Mouse (Mus musculus) spleen, adult 2 months (tissue): ENCODE data around the gene Akap13.

Source experiments
- CTCF ChIP-seq: fragments of 200-500 bp; IDR thresholded peaks from 2 replicates; pipeline ENCODE4 v1.5.1; 2011; ENCODE audit warnings: mild to moderate bottlenecking, inconsistent platforms; ENCODE audit not compliant: insufficient read depth, insufficient read length, insufficient replicate concordance; ENCODE audit errors: extremely low read depth
- POLR2A ChIP-seq: fragments of 200-500 bp; IDR thresholded peaks from 2 replicates; pipeline ENCODE4 v1.6.1; 2011; ENCODE audit warnings: low read depth, low read length, inconsistent platforms

DNA sequence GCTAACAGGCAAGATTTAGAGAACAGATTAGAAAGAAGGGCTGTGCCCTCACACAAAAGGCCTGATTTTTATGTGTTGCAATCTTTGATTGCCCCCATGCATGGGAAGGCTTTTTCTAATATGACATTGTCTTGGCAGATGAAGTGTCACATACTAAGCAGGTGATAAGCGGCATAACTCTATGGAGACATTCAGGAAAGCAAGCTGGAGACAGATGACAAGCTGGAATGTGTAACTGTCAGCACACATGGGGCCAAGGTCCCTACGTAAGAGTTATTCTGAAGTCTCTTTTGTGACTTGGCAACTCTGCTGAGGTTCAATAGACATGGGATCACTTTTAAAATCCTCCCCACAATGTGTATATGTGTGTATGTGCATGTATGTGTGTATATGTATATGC is 24.8 kb upstream of the Akap13 start:
- TF ChIP-seq POLR2A (no peak), CTCF (no peak)
